Mouse (Mus musculus) gastrocnemius, adult 8-10 months (tissue): ENCODE results near the gene Mypop. TPM values are rescaled to one million over a fixed set of nuclear protein-coding genes. Genes with fewer than 3 reads are reported as not detected.

Experiments
- DNase-seq, 2 experiments: peaks; one replicate each; pipeline ENCODE4 v3.0.0; 2022; ENCODE audit warnings: low spot score in 2 of 2
- total RNA-seq, 4 experiments: library from RNA; stranded (reverse); gene quantifications; 2 replicates each; pipeline ENCODE4 v1.2.4; 2022

The Mypop gene
- total RNA-seq, 4 experiments from 2014 or later: 8.0 to 10.6 (median 9.9) TPM

GRCm38 (mm10) chr7:19017909-19018308 is 26.9 kb downstream of the Mypop start:
- DNase-seq: no peak

- no peak for DNase-seq
Observed at GRCm38 (mm10) chr7:19021048-19021447, 30.0 kb downstream of the Mypop start.

- DNase-seq: no peak
Observed at GRCm38 (mm10) chr7:19022189-19022958, 31.3 kb downstream of the Mypop start.

GRCm38 (mm10) chr7:19023357-19023814 is 32.3 kb downstream of the Mypop start, which contains the start of gene Foxa3:
Gene Foxa3, minus strand, starts transcription at chr7:19023538.
- DNase-seq: peak; percentile 33 to 69

- peak; percentile 86 to 94 for DNase-seq
Observed at GRCm38 (mm10) chr7:19024096-19024506, 33.1 kb downstream of the Mypop start, which contains the start of gene Sympk. Gene Sympk, plus strand, starts transcription at chr7:19024377.

GRCm38 (mm10) chr7:19024581-19025255 is 33.7 kb downstream of the Mypop start:
- no peak for DNase-seq

GRCm38 (mm10) chr7:19028067-19028466 is 37.0 kb downstream of the Mypop start:
- DNase-seq: no peak

- peak; percentile 28 to 32 for DNase-seq
Observed at GRCm38 (mm10) chr7:19029084-19029653, 38.1 kb downstream of the Mypop start.

GRCm38 (mm10) chr7:19031641-19032040 is 40.6 kb downstream of the Mypop start:
- no peak for DNase-seq

GRCm38 (mm10) chr7:19044616-19045015 is 53.6 kb downstream of the Mypop start:
- no peak for DNase-seq

- peak; percentile 69 to 78 for DNase-seq
Observed at GRCm38 (mm10) chr7:19046286-19047069, 55.4 kb downstream of the Mypop start.

GRCm38 (mm10) chr7:19048006-19048527 is 57.0 kb downstream of the Mypop start:
- DNase-seq: no peak

GRCm38 (mm10) chr7:19049252-19049651 is 58.2 kb downstream of the Mypop start:
- no peak for DNase-seq

GRCm38 (mm10) chr7:19050172-19050571 is 59.1 kb downstream of the Mypop start:
- DNase-seq: no peak

- no peak for DNase-seq
Observed at GRCm38 (mm10) chr7:19051161-19051560, 60.1 kb downstream of the Mypop start.

Other genes with a start within 250 kb of the Mypop start
- gene Psg19, start 192.7 kb upstream of the Mypop start, total RNA-seq: not detected
- not detected for gene Psg17, start 169.6 kb upstream of the Mypop start, total RNA-seq
- gene Mill2, start 151.3 kb upstream of the Mypop start, total RNA-seq: 1 to 10 TPM; 1.8 to 2.8 (median 2.1) TPM
- under 1 TPM in 2 of 4 experiments, not detected in 2; 0.39 to 0.45 TPM for gene Pglyrp1, start 119.9 kb upstream of the Mypop start, total RNA-seq
- 1 to 10 TPM; 4.0 to 5.6 (median 4.7) TPM for gene Ccdc61, start 80.8 kb upstream of the Mypop start, total RNA-seq
- gene Nova2, start 65.4 kb upstream of the Mypop start, total RNA-seq: 1 to 10 TPM in 1 of 4 experiments, under 1 TPM in 3; 0.63 to 1.4 (median 0.97) TPM
- gene Nanos2, start 3.8 kb upstream of the Mypop start, total RNA-seq: not detected
- gene Irf2bp1, start 12.8 kb downstream of the Mypop start, total RNA-seq: 10 to 100 TPM; 19.3 to 20.7 (median 19.7) TPM
- gene Foxa3, start 32.3 kb downstream of the Mypop start, total RNA-seq: not detected
- 10 to 100 TPM; 70.2 to 93.3 (median 83.6) TPM for gene Sympk, start 33.1 kb downstream of the Mypop start, total RNA-seq
- not detected for gene Rsph6a, start 63.4 kb downstream of the Mypop start, total RNA-seq
- 10 to 100 TPM; 34.9 to 41.8 (median 39.9) TPM for gene Dmwd, start 85.0 kb downstream of the Mypop start, total RNA-seq
- gene Dmpk, start 92.6 kb downstream of the Mypop start, total RNA-seq: 100 to 1,000 TPM; 235 to 255 (median 240) TPM
- gene Six5, start 103.3 kb downstream of the Mypop start, total RNA-seq: 1 to 10 TPM; 1.5 to 2.0 (median 1.7) TPM
- gene Gm4969, start 127.1 kb downstream of the Mypop start, total RNA-seq: not detected
- 1 to 10 TPM; 2.2 to 2.9 (median 2.3) TPM for gene Fbxo46, start 128.6 kb downstream of the Mypop start, total RNA-seq
- gene Qpctl, start 158.0 kb downstream of the Mypop start, total RNA-seq: 1 to 10 TPM; 1.6 to 2.3 (median 1.9) TPM
- 10 to 100 TPM; 50.6 to 59.4 (median 57.3) TPM for gene Snrpd2, start 158.5 kb downstream of the Mypop start, total RNA-seq
- under 1 TPM in 1 of 4 experiments, not detected in 3; 0.13 TPM for gene Gipr, start 174.9 kb downstream of the Mypop start, total RNA-seq
- 10 to 100 TPM; 10.9 to 15.9 (median 12.9) TPM for gene Eml2, start 185.2 kb downstream of the Mypop start, total RNA-seq
- 1 to 10 TPM in 3 of 4 experiments, under 1 TPM in 1; 0.72 to 1.7 (median 1.2) TPM for gene Gpr4, start 221.3 kb downstream of the Mypop start, total RNA-seq
- gene Opa3, start 237.1 kb downstream of the Mypop start, total RNA-seq: 10 to 100 TPM; 36.1 to 52.8 (median 43.3) TPM